Mouse (Mus musculus) forebrain, embryonic 16.5 days (tissue): Measurements from ENCODE around the gene Pou6f1. TPM values are rescaled to one million over a fixed set of nuclear protein-coding genes. Genes with fewer than 3 reads are reported as not detected.

ENCODE experiments used
- ATAC-seq: fragments of 200-750 bp; cut with Nextera tagmentation; 2 replicates; pipeline ENCODE4 v1.8.0; 2017; ENCODE audit warnings: mild to moderate bottlenecking, moderate library complexity
- H3K27ac ChIP-seq: fragments of 300-500 bp; sonication (generic); 2 replicates; pipeline ENCODE4 v1.5.1; 2014; ENCODE audit warnings: low read length, control low read depth
- H3K27me3 ChIP-seq: fragments of 300-500 bp; sonication (generic); replicated peaks from 2 replicates; pipeline ENCODE4 v1.6.1; 2014; ENCODE audit warnings: low read length; ENCODE audit not compliant: control insufficient read depth, insufficient read depth
- H3K36me3 ChIP-seq: fragments of 300-500 bp; sonication (generic); 2 replicates; pipeline ENCODE4 v1.6.1; 2014; ENCODE audit not compliant: control insufficient read depth, insufficient read depth
- H3K4me1 ChIP-seq: fragments of 300-500 bp; sonication (generic); replicated peaks from 2 replicates; pipeline ENCODE4 v1.6.1; 2014; ENCODE audit warnings: low read length; ENCODE audit not compliant: control insufficient read depth, insufficient read depth
- H3K4me2 ChIP-seq: fragments of 300-500 bp; sonication (generic); 2 replicates; pipeline ENCODE4 v1.6.1; 2014; ENCODE audit warnings: mild to moderate bottlenecking, low read length, control low read depth
- H3K4me3 ChIP-seq: fragments of 300-500 bp; sonication (generic); replicated peaks from 2 replicates; pipeline ENCODE4 v1.5.1; 2014; ENCODE audit warnings: mild to moderate bottlenecking, low read length, control low read depth
- H3K9ac ChIP-seq: fragments of 300-500 bp; sonication (generic); replicated peaks from 2 replicates; pipeline ENCODE4 v1.6.1; 2014; ENCODE audit warnings: low read depth, low read length, control low read depth
- H3K9me3 ChIP-seq: fragments of 300-500 bp; sonication (generic); 2 replicates; pipeline ENCODE4 v1.6.1; 2016; ENCODE audit warnings: low read length; ENCODE audit not compliant: control insufficient read depth
- WGBS: fragments of 180-500 bp; shearing (Covaris S2); extraction: QIAGEN DNeasy Blood & Tissue Kit; methylation state at CpG from one replicate; pipeline ENCODE4 v1.1.7; 2014; 5-methylcytosine and 5-hydroxymethylcytosine counted together
- polyA plus RNA-seq: library from polyadenylated mRNA; unstranded; fragments of >200 nt; fragmentation: Nextera tagmentation; extraction: Ambion mirVana; gene quantifications from 2 replicates; pipeline ENCODE4 v1.2.1, GENCODE M21; 2015

The Pou6f1 gene
- polyA plus RNA-seq, 1 experiment from 2014 or later, result 53.2 TPM

DNA sequence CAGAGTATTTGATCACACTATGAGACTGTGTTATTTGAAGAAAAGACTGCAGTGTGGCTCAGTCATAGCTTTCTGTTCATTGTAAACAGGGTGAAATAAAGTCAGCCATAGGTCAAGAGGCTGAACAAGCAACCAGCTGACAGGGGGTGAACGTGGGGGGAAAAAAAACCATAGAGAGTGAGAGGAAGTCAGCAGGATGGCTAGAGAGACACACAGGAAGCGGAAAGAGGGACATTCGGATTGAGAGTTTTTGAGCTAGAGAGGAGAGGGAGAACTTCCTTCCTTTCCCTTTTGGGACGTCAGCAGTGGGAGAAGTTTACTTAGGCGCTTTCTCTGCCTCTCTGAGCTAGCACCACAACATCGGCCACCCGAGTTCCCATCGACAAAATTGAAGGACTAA lies 9.3 kb downstream of the Pou6f1 start:
- Histone ChIP-seq H3K4me1 (no peaks in the 10 kb centered on the region), H3K27me3 (no peaks in the 10 kb centered on the region), H3K9me3 (no peaks in the 10 kb centered on the region), H3K4me3 (no peak overlapping the region), H3K4me2 (no peak overlapping the region), H3K36me3 (peaks cover 13% of the 10 kb centered on the region), H3K27ac (no peak overlapping the region), H3K9ac (no peak overlapping the region)
- ATAC-seq, result no peak
- WGBS, result 81% methylated on average over 8 of the region's 8 CpGs

DNA sequence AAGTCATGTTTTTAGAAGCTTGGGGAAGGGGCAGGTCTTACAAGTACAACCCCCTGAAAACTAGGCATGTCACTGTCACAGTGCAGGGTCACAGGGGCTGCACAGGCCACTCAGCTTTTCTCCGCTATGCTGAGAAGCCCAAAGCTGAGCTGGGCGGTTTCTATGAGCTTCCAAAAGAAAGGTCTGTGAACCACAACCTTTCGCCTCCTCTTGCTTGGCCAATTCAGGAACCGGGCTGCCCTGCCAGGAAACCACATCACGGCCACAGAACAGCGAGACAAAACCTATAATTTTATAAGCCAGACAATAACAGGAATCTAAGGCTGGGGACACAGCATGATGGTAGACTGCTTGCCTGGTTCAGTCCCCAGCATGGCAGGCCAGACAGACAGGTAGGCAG lies 11.5 kb downstream of the Pou6f1 start:
- H3K9me3 ChIP-seq, result no peaks in the 10 kb centered on the region
- no peak overlapping the region for H3K4me3 ChIP-seq
- ATAC-seq, result no peak
- H3K36me3 ChIP-seq, result peaks cover 14% of the 10 kb centered on the region
- no peak overlapping the region for H3K27ac ChIP-seq
- no peak overlapping the region for H3K9ac ChIP-seq
- H3K4me2 ChIP-seq, result no peak overlapping the region
- WGBS, result 86% methylated on average over 6 of the region's 6 CpGs
- H3K27me3 ChIP-seq, result no peaks in the 10 kb centered on the region
- no peaks in the 10 kb centered on the region for H3K4me1 ChIP-seq

DNA sequence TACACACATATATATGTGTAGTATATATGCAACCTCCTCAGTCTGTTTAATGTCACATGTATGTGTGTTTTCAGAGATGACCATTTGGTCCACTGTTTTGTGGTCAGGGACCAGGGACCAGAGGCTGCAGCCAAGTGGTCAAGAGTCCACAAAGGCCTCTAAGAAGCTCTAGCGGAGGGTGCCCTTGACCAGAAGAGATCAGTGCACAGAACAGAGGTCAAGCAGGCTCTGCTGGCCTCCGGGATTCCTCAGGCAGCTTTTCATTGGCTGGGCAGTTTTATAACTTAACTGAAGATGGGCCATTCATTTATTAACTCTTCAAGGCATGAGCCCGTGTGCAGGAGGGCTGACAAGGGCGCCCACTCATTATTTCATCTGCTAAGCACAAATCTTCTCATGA lies 12.6 kb downstream of the Pou6f1 start:
- Histone ChIP-seq H3K9me3 (no peaks in the 10 kb centered on the region), H3K27me3 (no peaks in the 10 kb centered on the region), H3K4me2 (no peak overlapping the region), H3K9ac (no peak overlapping the region), H3K27ac (no peak overlapping the region), H3K4me3 (no peak overlapping the region), H3K4me1 (no peaks in the 10 kb centered on the region), H3K36me3 (peaks cover 20% of the 10 kb centered on the region)
- ATAC-seq, result no peak
- 83% methylated on average over 4 of the region's 4 CpGs for WGBS

- Histone ChIP-seq H3K27ac (no peak overlapping the region), H3K4me1 (no peaks in the 10 kb centered on the region), H3K4me2 (no peak overlapping the region), H3K9me3 (no peaks in the 10 kb centered on the region), H3K9ac (no peak overlapping the region), H3K4me3 (no peak overlapping the region), H3K27me3 (no peaks in the 10 kb centered on the region), H3K36me3 (peaks cover 20% of the 10 kb centered on the region)
- WGBS, result 94% methylated on average over 16 of the region's 16 CpGs
- no peak for ATAC-seq
These were observed 13.9 kb downstream of the Pou6f1 start for GRCm38 (mm10) chr15:100585931-100586330.

GRCm38 (mm10) chr15:100580108-100580507 lies 19.7 kb downstream of the Pou6f1 start:
- ATAC-seq, result no peak
- no peaks in the 10 kb centered on the region for H3K9me3 ChIP-seq
- H3K4me1 ChIP-seq, result no peaks in the 10 kb centered on the region
- H3K27ac ChIP-seq, result no peak overlapping the region
- no peak overlapping the region for H3K4me2 ChIP-seq
- no peaks in the 10 kb centered on the region for H3K27me3 ChIP-seq
- 91% methylated on average over 10 of the region's 10 CpGs for WGBS
- H3K4me3 ChIP-seq, result no peak overlapping the region
- no peak overlapping the region for H3K9ac ChIP-seq
- H3K36me3 ChIP-seq, result peaks cover 21% of the 10 kb centered on the region

GRCm38 (mm10) chr15:100577972-100578371 lies 21.8 kb downstream of the Pou6f1 start:
- H3K9me3 ChIP-seq, result no peaks in the 10 kb centered on the region
- peaks cover 17% of the 10 kb centered on the region for H3K36me3 ChIP-seq
- H3K4me2 ChIP-seq, result no peak overlapping the region
- no peak overlapping the region for H3K9ac ChIP-seq
- no peak overlapping the region for H3K4me3 ChIP-seq
- 90% methylated on average over 16 of the region's 16 CpGs for WGBS
- no peak overlapping the region for H3K27ac ChIP-seq
- peaks cover 12% of the 10 kb centered on the region for H3K4me1 ChIP-seq
- H3K27me3 ChIP-seq, result no peaks in the 10 kb centered on the region
- no peak for ATAC-seq

- Histone ChIP-seq H3K4me3 (no peak overlapping the region), H3K36me3 (peaks cover 13% of the 10 kb centered on the region), H3K27me3 (no peaks in the 10 kb centered on the region), H3K9me3 (no peaks in the 10 kb centered on the region), H3K4me2 (no peak overlapping the region), H3K4me1 (peaks cover 12% of the 10 kb centered on the region), H3K9ac (no peak overlapping the region), H3K27ac (no peak overlapping the region)
- ATAC-seq, result no peak
- WGBS, result 88% methylated on average over 6 of the region's 6 CpGs
These were observed 23.0 kb downstream of the Pou6f1 start for GRCm38 (mm10) chr15:100576810-100577209.

DNA sequence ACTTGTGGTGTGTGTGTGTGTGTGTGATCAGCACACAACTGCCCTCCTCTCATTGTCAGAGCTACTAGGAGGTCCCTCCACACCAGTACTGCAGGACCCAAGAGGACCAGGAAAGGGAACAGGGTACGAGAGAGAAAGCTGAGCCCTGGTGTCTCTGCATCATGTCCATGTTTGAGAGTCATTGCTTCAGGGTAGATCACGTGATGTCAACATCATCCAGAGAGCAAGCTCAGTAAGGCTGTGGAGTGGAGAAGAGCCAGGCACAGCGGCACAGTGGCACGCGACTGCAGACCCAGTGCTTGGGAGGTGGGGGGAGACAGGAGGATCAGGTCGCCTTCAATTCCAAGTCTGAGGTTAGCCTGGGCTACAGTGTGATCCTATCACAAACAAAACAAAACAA lies 23.4 kb downstream of the Pou6f1 start:
- no peak overlapping the region for H3K27ac ChIP-seq
- H3K9me3 ChIP-seq, result no peaks in the 10 kb centered on the region
- H3K36me3 ChIP-seq, result peaks cover 13% of the 10 kb centered on the region
- H3K4me3 ChIP-seq, result no peak overlapping the region
- H3K9ac ChIP-seq, result no peak overlapping the region
- peaks cover 12% of the 10 kb centered on the region for H3K4me1 ChIP-seq
- H3K4me2 ChIP-seq, result no peak overlapping the region
- H3K27me3 ChIP-seq, result no peaks in the 10 kb centered on the region
- no peak for ATAC-seq
- WGBS, result 87% methylated on average over 6 of the region's 6 CpGs

DNA sequence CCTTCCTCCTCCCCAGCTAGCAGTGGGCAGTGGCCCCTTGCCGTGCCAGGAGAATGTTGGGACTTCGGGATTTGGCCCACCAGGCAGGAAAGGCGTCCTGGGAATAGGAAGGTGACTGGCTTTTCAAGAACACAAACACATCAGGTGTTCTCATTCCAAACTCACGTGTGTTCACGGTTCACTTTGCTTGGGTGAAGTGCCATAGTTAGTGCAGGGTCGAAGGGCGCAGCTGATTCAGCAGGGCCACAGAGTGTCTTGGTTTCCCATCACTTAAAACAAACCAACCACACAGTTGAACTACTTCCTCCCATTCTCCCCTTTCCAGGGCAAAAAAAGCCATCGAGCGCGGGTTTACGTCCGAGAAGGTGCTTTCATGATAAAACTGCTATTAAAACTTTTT lies 24.4 kb downstream of the Pou6f1 start:
- peaks cover 12% of the 10 kb centered on the region for H3K4me1 ChIP-seq
- WGBS, result 87% methylated on average over 12 of the region's 12 CpGs
- ATAC-seq, result no peak

DNA sequence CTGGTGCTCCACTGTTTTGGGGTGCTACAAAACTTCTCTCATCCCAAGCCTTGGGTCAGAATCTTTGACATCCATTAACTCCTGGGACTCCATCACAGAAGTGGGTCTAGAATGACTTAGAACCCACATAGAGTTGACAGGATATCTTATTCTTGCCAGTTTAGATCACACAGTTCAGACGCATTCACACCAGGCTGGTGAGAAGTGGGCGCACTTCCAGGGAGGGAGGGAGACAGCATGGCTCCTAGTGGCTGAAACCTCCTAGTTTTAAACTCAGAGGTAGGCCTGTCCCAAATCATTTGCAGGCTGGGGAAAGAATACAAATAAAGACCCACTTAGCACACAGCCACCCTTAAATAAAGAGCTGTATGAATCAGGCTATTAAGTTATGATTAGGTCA lies 25.4 kb downstream of the Pou6f1 start:
- H3K27me3 ChIP-seq, result no peaks in the 10 kb centered on the region
- 59% methylated on average over 2 of the region's 2 CpGs for WGBS
- no peak overlapping the region for H3K9ac ChIP-seq
- H3K36me3 ChIP-seq, result peaks cover 8% of the 10 kb centered on the region
- H3K4me3 ChIP-seq, result no peak overlapping the region
- no peaks in the 10 kb centered on the region for H3K9me3 ChIP-seq
- no peak overlapping the region for H3K27ac ChIP-seq
- H3K4me2 ChIP-seq, result no peak overlapping the region
- no peak for ATAC-seq
- H3K4me1 ChIP-seq, result peaks cover 12% of the 10 kb centered on the region

More for the DNA sequence above, 24.4 kb downstream of the Pou6f1 start:
- Histone ChIP-seq H3K9ac (no peak overlapping the region), H3K4me2 (no peak overlapping the region), H3K4me3 (no peak overlapping the region), H3K9me3 (no peaks in the 10 kb centered on the region), H3K27me3 (no peaks in the 10 kb centered on the region), H3K27ac (no peak overlapping the region), H3K36me3 (peaks cover 13% of the 10 kb centered on the region)
